Mouse (Mus musculus): Measurements from ENCODE around the gene Lcn4.

The Lcn4 gene

DNA sequence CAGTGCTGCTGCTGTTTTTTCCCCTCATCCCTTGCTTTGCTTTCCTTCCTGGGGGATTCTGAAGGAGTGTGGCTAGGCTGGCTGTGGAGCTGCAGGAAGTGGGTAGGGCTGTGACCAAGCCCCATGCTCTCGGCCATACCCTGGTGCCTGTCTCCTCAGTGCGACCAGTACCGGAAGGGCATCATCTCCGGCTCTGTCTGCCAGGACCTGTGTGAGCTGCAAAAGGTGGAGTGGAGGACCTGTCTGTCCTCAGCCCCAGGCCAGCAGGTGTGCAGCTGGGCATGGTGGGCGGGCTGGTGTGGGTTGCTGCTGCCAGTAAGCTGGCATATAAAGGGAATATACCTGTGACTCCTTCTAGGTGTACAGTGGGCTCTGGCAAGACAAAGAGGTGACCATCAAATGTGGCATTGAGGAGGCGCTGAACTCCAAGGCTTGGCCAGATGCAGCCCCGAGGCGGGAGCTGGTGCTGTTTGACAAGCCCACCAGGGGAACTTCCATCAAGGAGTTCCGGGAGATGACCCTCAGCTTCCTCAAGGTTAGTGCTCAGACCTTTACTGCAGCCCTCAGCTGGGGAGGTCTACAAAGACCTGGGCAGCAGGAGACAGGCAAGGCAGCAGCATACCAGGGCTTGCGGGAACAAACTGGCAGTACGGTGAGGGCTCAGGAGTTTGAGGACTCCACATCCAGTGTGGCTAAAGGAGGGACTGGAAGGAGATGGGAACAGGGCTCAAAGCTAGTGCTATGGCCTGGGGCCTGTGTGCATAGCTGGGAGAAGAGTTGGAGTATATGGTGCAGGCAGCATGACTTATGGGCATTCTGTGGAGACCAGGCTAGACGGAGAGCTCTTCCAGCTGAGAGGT is 36.2 kb downstream of the Lcn4 start:
- no peak for DNase-seq

DNA sequence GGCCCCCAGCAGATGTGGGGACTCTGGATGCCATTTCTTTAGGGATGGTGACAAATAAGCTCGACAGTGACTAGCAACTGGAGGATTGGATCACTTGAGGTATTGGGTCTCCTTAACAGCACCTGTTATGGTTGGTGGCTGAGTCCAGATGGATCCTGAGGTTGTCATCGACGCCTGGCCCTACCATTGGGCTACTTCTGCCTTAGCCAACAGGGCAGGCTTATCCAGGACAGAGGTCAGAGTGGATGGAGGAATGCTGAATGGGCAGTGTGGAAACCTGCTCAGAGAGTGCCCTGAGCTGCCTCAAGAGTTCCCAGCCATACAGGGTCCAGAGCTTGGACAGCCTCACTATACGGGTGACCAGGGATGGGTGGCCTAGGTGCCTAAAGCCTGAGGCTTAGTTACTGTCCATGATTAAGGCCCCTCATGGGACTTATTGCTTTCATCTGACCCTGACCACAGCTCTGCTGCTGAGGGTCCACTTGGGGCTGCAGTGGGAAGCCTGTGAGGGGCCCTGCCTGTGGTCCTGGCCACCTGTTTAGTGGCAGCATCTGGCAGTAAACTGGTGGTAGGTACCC is 37.0 kb downstream of the Lcn4 start:
- DNase-seq, result no peak

DNA sequence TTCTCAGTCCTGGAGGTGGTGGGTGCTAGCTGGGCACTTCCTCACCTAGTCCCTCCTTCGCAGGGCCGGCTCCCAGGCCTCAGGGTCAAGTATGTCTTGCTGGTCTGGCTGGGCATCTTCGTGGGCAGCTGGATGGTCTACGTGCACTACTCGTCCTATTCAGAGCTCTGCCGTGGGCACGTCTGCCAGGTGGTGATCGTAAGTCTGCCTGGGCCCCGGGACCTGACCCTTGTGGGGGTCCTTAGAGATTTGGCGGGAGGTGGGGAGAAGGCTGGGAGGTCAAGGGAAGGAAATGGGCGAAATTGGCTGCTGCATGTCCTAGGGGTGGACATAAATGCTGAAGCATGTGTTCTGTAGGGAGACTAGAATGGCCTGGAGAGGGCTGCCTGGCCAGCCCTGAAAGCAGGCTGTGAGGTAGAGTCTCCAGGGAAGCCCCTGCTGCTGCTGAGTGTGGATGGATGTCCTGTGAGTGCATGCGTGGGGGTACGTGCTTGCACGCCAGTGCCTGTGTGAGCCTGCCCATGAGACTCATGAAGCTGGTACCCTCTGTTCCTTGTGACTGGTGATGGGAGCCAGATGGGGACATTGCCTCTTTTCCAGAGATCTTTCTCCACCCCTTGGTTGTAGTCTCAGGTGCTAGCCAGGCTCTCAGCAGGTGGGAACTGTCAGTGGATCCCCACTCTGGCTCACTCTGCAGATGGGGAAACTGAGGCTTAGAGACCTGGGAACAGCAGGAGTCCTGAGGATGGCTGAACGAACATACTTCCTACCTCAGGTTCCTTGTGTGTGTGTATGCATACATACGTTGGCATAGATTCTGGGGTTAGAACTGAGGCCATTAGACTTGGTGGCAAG is 38.3 kb downstream of the Lcn4 start:
- DNase-seq, result no peak

DNA sequence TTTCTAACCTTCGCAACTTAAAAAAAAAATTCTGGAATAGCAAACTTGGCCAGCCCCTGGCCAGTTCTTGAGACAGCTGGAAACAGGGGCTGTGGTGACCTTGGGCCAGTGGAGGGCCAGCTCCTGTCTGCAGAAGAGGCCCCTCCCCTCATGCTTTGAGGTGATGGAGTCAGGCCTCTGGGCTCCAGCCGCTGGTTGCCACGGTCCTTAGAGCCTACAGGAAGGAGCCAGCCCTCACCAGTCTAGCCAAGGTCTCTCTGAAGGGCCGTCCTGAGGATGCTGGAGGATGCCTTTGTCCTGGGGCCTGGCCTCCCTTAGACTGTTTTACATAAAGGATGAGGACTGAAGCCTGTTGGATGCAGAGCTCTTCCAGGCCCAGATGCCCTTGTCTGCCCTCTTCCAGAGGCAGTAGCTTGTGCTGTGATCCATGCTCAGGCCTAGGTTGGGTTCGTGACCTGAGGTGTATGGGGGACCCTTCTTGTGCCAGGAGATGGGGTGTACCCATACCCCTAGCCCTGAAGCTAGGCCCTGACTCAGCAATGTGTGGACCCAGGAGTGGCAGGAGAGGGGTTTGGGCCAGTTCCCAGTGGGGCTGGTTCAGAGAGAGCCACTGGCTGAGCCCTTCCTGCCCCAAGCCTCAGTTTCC is 42.2 kb downstream of the Lcn4 start:
- peak; percentile 10 for DNase-seq

DNA sequence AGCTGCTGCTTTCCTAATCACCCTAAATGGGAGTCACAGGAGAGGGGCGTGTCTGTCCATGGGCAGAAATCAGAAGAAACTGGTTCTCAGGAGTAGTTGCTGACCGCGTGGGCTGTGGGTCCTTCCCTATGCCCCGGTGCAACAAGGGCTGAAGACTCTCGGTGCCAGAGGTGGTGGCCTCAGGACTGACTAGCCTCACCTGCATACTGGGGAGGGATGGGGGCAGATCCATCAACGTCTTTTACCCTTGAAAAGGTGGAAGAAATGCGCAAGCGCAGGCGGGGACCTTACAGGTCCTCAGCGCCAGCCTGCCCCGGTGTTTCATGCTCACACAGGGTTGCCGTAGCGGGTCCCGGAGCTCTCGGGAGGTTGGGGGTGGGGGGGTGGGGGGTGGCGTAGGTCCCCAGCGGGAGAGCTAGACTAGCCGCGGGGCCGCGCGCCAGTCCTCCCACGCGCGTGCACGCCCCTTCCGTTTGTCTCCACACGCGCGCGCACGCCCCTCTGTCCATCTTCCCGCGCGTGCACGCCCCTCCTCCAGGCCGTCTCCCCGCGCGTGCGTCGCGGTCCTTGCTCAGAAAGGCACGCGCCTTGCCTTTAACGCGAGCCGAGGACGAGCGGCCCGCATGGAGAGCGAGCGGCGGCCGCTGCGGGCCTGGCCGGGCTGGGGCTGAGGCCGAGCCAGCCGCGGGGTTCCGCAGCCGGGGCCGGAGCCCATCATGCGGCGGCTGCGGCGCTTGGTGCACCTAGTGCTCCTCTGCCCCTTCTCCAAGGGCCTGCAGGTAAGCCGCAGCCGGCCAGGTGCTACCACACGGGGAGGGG is 43.0 kb downstream of the Lcn4 start, which contains the start of gene Fam69b:
Gene Fam69b, plus strand, starts transcription at position 537 of the 819 bp plus-strand sequence.
- DNase-seq, result peak; percentile 91

DNA sequence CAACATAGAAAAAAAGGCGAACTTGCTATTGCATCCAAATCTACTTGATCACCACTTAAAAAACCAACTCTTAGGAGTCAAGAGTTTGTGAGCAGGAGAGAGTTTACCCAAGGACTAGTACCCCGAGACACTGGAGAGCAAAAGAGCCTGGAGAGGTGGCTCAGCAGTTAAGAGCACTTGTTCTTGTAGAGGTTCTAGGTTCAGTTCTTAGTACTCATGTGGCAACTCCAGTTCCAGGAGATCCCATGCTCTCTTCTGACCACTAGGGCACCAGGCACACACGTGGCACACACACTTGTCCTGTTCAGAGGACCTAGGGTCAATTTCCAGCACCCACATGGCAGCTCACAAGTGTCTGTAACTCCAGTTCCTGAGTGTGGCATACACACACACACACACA is 45.0 kb downstream of the Lcn4 start:
- DNase-seq, result no peak

DNA sequence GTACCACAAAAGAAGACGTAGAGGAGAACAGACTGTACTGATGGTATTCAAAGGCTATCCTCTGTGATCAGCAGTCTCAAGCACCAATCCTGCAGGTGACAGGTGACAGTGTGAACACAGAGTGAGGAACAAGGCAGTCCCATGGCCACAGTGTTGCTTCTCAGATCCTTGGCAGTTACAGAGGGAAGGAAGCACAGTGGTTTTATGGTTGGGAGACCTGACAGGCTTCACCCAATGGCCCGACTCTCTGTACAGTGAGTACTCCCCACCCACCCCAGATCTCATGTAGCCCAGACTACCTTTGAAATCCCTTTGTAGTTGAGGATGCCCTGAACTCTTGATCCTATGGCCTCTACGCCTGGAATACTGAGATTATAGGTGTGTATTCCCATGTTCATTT is 45.7 kb downstream of the Lcn4 start:
- DNase-seq, result no peak

DNA sequence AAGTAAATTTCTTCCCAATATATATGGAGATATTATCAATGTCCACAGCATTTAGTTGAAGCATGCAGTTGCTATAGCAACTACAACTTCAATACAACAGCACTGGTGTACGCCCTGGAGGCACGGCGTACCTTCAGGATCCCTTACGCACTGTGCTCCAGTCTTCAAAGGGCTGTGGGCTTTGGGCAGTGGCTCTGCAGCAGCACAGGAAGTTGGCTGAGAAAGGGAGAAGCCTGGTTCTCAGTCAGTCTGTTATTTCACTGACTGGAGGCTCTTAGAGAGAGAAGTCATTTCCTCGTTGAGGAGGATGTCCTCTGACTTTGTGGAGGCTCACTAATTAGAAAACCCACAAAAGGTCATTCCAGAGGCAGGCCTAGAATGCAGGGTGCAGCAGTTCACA is 48.1 kb downstream of the Lcn4 start:
- no peak for DNase-seq

DNA sequence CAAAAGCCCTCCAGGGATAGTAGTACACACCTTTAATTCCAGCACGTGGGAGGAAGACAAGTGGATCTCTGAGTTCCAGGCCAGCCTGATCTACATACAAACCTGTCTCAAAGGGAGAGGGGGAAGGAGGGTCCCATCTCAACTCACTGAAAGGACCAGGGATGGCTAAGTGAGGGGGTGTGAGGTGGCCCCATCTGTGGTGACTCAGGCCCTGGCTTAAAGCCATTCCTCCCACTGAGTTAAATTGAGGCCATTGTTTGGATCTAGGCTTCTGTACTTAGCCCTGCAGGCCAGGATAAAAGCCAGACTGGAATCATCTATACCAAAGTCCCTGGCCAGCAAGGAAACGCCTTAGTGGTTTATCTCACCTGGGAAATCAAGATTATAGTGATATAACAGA is 49.8 kb downstream of the Lcn4 start:
- DNase-seq, result no peak

DNA sequence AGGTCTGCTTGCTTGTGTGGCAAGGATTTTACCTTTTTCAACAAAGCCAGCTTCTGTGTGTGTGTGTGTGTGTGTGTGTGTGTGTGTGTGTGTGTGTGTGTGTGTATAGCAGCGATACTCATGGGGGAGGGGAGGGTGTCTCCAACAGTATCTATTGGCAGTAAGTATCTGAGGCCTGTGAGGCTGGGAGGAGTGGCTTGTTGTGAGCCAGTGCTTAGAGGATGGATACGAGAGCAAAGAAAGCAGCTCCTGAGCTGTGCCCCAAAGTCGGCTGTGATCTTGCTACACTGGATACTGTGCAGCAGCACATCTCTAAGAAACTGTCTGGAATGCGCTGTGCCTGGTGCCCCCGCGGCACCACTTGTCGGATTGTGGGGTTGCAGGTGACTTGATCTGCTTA is 53.2 kb downstream of the Lcn4 start:
- DNase-seq, result no peak

All from right cerebral cortex, postnatal 25 days (tissue).